Mouse (Mus musculus): ENCODE data around the gene Abi1. TPM values are rescaled to one million over a fixed set of nuclear protein-coding genes. Genes with fewer than 3 reads are reported as not detected.
"Not testable (repeated sequence)": the region's sequence is repeated elsewhere in the genome, so short reads cannot be mapped to it uniquely, and the experiment has no call there.

Abi1 gene
- total RNA-seq, 2 experiments from 2014 or later = 21.4 to 24.7 TPM

DNA sequence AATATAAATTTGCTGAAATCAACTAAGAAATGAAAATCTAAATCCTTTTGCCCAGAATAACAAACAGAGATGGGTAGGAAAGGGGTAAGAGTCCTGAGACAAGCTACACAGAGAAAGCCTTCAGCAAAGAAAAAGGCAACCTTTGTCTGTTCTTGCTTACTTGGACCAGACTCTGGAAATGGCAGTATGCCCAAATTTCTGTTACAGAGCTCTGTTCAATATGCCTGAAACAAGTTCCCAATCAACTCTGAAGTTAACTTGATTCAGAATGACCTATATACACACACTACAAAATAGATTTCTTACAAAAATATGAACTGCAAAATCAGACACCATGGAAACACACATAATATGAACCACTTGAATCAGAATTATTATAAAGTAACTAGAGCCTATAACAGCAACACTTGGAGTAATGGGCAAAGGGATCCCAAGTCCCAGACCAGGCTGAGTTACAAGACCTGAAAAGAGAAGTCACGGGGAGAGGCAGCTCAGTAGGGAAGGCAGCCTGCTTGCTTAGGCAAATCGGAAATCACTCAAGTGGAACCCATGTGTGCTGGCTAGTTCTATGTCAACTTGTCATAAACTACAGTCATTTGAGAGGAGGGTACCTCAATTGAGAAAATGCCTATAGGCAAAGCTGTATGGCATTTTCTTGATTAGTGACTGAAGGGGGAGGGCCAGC, 53.9 kb downstream of the Abi1 start:
- no peak for DNase-seq
- intact Hi-C loops (cut with DNase I) = no loop called here

DNA sequence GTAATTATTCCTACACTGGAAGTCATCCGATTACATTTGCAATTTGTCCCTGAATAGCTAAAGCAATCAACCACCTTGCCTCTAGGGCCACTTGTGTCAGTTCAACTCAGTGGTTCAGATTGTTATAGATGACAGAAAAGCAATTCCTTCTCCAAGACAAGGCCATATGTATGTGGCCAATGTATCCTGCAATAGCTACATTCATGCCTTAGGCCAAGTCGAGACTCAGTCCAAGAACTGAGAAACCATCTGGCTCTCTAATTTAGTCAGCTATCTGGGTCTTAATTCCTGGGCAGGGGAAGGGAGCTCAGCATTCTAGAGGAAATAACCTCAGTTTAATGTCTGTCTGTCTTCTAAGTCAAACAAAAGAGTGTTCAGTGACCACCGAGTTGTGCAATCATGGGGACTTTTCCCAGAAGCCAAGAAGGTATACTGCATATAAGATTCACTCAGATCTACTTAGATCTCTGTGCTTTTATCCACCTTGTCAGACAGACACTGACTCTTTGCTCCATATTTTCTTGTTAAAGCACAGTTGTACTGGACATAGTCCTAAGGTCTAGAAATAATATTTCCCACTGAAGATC, 62.6 kb downstream of the Abi1 start:
- DNase-seq = no peak
- intact Hi-C loops (cut with DNase I) = no loop called here

DNA sequence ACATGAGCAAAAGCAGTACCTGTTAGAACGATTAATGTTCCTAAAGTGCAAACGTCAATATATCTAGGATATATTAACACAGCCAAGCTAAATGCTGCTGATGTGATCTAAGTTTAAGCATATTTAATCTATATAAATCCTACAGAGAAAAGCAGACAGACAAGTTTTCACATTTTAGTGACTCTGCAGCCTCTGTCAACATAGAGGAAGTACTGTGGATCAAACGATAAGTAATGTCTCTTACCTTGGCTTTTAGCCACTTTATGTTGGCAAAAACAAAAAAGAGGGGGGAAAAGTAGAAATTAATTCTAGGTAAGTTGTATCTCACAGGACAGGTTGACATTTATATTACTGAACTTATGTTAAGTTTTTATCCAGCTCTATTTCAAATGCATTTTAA, 77.1 kb downstream of the Abi1 start:
- intact Hi-C loops (cut with DNase I) = loop anchor here (5.0 kb wide), 1 partner anchor 74 kb away; no protein-coding TSS in a partner anchor
- no peak for DNase-seq

DNA sequence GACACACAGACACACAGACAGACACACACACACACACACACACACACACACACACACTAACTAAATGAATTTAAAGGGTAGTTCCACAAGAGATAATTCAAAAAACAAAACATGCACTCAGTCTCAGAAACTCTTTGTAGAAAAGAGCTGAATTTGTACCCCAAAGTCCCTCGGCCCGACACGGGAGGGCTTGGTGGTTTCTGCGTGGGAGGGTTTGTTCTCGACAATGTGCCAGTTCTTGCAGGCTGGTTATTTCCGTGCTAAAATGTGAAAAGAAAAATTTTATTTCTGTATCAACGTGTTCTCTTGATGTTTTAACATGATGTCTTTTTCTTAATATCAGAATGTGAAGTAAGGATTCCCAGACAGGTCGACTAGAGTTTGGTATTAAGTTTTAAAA, 77.8 kb downstream of the Abi1 start:
- intact Hi-C loops (cut with DNase I) = loop anchor here (5.0 kb wide), 1 partner anchor 75 kb away; no protein-coding TSS in a partner anchor
- DNase-seq = no peak

DNA sequence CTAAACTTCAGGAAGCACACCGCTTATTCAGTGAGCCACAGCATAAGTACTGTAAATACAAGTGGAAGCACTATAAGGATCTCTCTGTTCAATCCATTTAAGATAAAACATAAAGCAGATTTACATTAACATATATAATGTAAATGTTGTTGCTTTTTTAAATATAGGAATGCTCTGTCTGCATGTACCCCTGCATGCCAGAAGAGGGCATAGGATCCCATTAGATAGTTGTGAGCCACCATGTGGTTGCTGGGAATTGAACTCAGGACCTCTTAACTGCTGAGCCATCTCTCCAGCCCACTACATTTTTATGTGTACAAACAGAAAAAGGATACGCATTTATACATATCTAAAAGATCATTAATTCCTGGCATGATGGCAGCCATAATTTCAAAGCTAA, 78.4 kb downstream of the Abi1 start:
- intact Hi-C loops (cut with DNase I) = loop anchor here (5.0 kb wide), 1 partner anchor 76 kb away; no protein-coding TSS in a partner anchor
- DNase-seq = no peak

DNA sequence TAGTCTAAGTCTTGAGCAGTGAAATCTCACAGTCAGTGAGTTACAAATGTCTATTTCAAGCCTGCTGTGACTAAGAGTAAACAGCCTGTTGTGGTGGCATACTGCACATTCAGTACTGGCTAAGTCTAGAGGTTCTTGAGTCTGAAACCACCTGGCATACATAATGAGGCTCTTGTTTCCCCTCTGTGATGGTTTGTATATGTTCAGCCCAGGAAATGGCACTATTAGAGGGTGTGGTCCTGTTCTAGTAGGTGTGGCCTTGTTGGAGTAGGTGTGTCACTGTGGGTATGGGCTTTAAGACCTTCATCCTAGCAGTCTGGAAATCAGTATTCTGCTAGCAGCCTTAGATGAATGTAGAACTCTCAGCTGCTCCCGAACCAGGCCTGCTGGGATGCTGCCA, 82.6 kb downstream of the Abi1 start:
- DNase-seq = no peak
- intact Hi-C loops (cut with DNase I) = no loop called here

DNA sequence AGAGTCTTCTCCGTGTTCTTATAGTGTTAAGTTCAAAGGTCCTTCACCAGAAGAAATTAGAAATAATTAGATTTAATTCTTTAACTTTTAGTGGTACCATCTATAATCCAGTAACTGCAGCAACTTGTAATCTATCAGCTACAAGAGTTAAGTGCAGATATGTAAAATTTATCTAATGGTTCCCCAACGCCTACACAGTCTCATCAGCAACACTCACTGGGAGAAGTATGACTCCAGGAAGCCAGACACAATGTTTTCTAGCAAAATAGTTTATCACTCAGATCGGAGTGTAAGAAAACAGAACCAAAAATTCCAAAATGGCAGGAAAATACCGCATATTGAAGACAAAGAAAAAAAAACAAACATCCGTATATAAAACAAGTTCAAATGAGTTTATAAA, 84.1 kb downstream of the Abi1 start:
- intact Hi-C loops (cut with DNase I) = no loop called here
- DNase-seq = no peak

DNA sequence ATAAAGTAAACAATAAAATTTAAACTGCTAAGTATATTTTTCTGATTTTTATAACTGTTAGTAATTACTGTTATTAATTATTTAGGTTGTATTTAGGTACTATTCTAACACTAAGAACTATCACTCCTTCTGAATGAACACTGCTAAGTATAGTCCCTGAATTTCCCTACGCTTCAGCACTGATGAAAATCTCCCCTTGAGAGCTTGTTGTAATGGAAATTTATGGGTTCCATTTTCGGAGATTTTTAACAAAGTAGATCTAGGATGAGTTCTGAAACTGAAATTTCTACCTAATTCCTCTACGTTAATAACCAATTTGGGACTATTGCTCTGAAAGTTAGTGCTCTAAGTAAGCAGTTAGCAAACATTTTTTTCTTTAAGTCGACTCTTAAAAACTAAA, 85.8 kb downstream of the Abi1 start:
- intact Hi-C loops (cut with DNase I) = no loop called here

DNA sequence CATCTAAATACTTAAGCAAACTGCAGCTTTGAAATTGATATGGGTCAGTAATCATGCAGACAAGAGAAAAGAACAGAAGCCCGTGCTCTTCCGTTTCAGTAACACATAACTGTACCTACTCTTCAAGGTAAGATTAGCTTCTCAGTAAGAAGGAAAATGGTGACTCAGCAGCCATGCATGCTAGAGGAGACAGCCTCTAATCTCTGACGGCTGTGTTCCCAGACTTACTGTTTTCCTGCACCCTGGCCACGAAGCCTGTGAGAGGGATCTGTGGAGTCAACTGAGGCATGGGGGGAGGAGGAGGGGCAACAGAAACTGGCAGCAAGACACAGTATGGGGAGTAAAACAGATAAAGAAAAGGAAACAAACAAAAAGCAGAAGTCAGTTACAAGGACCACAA, 90.1 kb downstream of the Abi1 start:
- intact Hi-C loops (cut with DNase I) = no loop called here
- no peak for DNase-seq

More for the DNA sequence above, 85.8 kb downstream of the Abi1 start:
- DNase-seq = no peak

DNA sequence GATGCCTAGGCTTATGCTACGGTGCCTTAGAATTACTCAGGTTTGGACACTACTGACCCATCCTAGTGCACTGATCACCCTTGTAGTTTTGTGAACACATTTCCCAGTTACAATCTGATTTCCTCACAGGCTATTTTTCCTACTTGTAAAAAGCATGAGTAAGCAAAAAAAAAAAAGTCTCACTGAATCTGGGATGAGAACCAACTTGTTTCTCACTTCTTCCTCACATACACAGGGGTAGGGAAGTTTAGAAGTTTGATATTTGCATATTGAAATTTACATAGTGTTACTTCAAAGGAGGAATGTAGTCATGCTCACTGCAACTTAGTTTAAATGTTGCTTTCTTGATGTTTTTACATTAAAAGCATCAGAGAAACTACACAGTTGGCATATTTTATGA, 106.5 kb downstream of the Abi1 start:
- intact Hi-C loops (cut with DNase I) = no loop called here
- no peak for DNase-seq

DNA sequence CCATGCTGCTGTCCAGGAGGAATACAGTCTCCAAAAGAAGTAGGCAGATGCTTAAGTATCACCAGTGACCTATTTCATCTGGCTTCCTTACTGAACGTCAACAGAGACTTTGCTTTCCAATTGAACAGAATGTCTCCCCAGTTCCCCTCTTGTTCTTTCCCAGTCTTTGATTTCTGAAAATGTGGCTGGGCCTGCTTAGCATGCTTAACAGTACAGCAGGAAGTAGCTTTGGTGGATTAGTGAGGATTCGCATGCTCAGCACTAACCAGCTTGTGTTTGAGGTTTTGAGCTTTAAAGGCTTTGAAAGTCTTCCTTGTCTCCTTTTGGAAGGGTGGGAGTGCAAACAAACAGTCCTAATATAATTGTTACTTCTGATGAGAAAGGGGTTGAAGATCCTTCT, 111.8 kb downstream of the Abi1 start:
- no peak for DNase-seq
- intact Hi-C loops (cut with DNase I) = no loop called here

DNA sequence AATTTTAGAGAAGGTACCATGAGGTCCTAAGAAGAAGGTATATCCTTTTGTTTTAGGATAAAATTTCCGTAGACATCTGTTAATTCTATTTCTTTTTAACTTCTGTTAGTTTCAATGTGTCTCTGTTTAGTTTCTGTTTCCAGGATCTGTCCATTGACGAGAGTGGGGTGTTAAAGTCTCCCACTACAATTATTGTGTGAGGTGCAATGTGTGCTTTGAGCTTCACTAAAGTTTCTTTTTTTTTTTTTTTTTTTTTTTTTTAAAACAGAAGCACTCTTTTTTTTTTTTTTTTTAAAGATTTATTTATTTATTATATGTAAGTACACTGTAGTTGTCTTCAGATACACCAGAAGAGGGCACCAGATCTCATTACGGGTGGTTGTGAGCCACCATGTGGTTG, 114.1 kb downstream of the Abi1 start:
- intact Hi-C loops (cut with DNase I); DNase-seq: not testable (repeated sequence)

DNA sequence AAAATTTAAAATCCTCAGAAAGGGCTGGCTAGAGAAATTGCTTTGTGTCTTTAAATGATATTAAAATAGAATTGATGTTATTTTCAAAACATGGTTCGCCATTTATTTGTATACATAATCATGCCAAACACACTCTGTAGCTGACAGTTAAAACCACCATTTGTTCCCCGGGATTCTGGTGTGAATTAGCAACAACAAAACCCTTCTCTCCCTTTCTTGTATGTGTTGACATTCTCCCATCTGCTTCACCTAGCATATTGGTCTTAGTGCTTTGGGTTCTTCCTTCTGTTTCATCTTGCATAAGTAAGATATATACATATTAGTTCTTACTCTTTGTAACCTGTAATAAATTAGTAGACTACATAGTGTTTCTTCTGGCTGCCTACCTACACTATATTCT, 121.4 kb downstream of the Abi1 start:
- intact Hi-C loops (cut with DNase I) = no loop called here
- DNase-seq = no peak

DNA sequence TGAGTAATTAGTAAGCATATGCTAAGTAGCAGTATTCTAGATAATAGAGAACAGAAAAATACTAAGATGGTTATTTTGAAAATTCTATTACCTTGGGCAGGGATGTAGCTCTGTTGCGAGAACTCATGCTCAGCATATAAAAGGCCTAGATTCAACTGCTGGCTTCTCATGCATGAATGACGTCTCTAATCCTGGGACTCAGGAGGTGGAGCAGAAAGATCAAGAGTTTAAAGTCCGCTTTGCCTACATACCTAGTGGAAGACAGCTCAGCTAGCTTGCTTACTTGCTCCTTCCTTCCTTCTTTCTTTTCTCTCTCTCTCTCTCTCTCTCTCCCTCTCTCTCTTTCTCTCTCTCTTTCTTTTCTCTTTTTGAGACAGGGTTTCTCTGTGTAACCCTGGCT, 125.6 kb downstream of the Abi1 start:
- DNase-seq = no peak
- intact Hi-C loops (cut with DNase I) = no loop called here

DNA sequence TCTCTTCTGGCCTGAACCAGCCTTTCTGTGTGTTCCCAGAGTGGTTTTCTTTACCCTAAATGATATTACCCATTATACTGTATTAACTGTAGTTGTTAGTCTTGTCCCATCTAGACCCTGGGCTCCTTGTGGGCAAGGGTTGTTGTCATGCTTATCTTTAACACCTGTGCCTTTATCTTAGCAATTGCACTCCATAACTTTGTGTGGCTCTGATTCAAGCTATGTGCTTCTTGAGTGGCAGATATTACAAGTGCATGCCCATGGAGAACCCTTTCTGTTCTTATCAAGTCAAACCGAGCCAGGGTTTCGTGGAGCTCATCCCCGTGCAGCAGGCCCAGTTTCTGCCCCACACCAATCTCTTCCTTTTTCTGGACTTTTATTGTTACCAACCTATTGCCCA, 136.1 kb downstream of the Abi1 start:
- DNase-seq = no peak
- intact Hi-C loops (cut with DNase I) = no loop called here

DNA sequence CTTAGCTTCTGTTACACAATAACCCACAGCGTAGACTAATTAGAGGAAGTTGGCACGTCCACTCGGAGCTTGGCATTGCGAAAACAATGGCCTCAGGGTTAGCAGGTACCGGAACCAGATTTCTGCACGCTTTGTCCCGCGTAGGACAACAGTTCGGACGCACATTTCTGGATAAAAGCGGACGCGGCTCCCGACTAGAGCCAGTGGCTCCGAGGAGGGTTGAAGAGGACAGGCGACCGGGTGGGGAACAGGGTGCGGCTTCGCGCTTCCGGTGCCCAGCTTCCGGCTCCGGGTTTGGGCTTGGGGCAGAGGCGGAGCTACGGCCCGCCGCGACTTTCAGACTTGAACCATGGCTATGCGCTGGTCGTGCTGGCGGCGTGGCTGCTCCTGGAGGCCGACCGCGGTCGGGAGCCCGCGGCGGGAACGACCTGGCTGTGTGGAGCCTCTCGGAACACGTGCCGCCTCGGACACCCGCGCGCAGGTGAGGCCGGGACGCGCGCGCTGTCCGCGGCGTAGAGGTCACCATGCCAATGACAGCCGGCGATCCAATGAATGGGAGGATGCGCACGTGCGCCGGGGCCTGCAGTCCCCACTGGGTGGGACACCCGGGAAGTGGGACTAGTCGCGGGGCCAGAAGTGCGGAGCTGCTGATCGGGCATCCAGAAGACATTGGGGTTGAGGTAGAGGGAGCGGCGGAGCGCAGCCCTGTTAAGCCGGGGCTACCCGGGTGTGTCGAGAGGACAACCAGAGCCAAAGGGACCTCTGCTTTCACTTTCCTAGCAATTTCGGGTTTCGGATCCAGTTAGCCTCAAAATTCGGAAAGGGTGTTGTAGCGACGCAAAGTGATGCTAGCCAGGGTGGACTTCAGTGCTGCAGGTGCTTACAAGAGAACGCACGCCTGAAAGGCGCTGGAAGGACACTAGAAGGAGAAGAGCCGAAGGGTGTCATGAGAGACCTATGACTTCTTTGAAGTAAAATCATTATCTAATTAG, 144.5 kb downstream of the Abi1 start, which contains the start of gene Pdss1:
Pdss1 (plus strand) TSS at position 241 of the 992 bp plus-strand sequence.
- DNase-seq = peak; percentile 89 to 90
- intact Hi-C loops (cut with DNase I) = loop anchor here (2.0 to 5.0 kb wide), 3 partner anchors 142 to 677 kb away; partner anchors contain the start of genes Mastl, Spopl and Yme1l1

DNA sequence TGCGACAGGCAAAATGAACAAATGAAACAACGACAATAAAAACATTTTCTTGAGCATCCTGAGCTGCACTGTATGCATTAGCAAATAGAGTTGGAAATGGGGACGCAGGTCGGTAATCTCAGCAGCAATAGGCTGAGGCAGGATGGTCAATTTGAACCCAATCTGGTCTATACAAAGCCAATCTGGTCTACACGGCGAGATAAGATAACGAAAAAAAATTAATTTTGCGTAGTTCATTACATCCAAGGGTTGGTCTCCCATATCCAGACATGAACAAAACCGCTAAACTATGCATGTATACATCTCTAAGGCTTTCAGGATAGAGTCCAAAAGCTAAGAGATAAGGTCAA, 145.1 kb downstream of the Abi1 start:
- intact Hi-C loops (cut with DNase I) = loop anchor here (2.0 to 5.0 kb wide), 3 partner anchors 142 to 677 kb away; partner anchors contain the start of genes Mastl, Spopl and Yme1l1
- no peak for DNase-seq
